Mouse (Mus musculus): ENCODE results near the gene Ttk. TPM values are rescaled to one million over a fixed set of nuclear protein-coding genes. Genes with fewer than 3 reads are reported as not detected.

Gene Ttk
- 0.22 and 0.23 TPM in 2 replicates for polyA plus RNA-seq (2012; rRNA removed)

DNA sequence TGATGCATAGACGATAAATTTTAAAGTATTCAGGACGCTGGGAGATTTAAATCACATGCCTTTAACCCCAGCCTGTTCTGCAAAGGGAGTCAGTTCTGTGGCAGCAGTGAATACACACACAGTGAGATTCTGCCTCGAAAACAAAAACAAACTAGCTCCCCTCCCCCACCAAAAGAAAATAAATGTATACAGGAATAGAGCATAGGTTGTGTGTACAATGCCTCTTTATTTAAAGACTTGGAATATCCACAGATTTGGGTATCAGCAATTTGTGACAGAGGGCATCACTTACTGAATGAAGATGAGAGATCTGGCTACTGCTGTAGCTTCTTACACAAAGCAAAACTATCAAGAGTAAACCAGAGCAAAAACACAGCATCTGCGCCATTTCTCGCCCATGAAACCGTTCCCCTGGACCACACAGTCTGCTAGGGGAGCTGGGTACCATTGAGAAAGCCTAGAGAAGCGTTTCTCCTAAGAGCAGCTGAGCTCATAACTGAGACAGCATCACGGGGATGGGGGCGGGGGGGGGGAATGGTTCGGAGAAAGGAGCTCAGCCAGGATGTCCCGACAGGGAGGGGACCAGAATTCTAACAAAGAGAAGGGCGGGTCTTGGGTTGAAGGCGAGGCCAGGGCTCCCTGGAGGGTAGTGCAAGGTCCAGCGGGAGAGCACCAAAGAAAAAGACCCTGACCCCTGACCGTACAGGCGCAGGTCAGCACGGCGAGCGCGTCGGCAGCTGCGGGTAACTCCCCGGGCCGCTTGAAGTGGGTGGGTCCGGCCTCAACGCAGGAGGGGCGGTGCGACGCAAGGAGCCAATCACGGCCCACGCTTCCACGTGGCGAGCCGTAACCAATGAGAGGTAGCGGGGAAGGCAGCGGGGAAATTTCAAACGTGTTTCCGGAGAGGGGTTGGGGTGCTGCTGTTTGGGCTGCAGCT, at the start of gene Ttk:
Ttk (plus strand) TSS at position 879 of the 937 bp plus-strand sequence.
- Histone ChIP-seq H3K27me3 (ENCODE audit: control insufficient read depth, insufficient read depth, low read length) (no peaks in the 10 kb centered on the region), H3K4me1 (ENCODE audit: control insufficient read depth, insufficient read depth, low read length) (no peaks in the 10 kb centered on the region), H3K27ac (ENCODE audit: insufficient read depth, low read length) (peak within 1 kb of the TSS; percentile 79), H3K4me3 (replicated peaks; ENCODE audit: insufficient read depth, low read depth, low read length) (peak within 1 kb of the TSS; percentile 96)
- no peak for TF ChIP-seq CTCF (IDR thresholded peaks at IDR 0.05; ENCODE audit: borderline replicate concordance, insufficient read depth, low read depth, low read length)
- peak; percentile 96 for TF ChIP-seq POLR2A (IDR thresholded peaks at IDR 0.05; ENCODE audit: borderline replicate concordance, insufficient read depth, low read length)
- DNase-seq = peak; percentile 90 to 91
- under 1% methylated on average over 38 of the region's 38 CpGs for WGBS

DNA sequence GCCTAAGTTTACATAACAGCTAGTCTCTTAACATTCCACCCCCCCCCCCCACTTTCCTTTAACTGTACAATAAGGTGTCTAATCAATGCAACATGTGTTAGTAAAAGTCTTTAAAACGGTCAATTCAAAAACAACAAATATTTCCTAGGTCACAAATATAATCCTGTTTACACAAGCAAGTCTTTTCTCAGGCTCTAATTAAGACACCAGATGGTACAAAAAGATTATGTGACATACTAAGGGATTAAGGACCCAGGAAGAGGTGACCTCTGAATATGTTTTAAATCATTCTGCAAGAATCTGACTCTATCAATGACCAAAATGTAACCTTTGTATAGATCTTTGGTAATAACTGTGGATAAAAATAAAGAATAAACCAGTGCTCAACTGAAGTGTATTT, 49.0 kb upstream of the Ttk start:
- Histone ChIP-seq H3K4me1 (ENCODE audit: control insufficient read depth, insufficient read depth, low read length) (no peaks in the 10 kb centered on the region), H3K27ac (ENCODE audit: insufficient read depth, low read length) (no peak overlapping the region), H3K27me3 (ENCODE audit: control insufficient read depth, insufficient read depth, low read length) (no peaks in the 10 kb centered on the region), H3K4me3 (replicated peaks; ENCODE audit: insufficient read depth, low read depth, low read length) (no peak overlapping the region)
- DNase-seq = no peak
- 76% methylated on average over 1 of the region's 1 CpGs for WGBS
- TF ChIP-seq POLR2A (IDR thresholded peaks at IDR 0.05; ENCODE audit: borderline replicate concordance, insufficient read depth, low read length) (no peak), CTCF (IDR thresholded peaks at IDR 0.05; ENCODE audit: borderline replicate concordance, insufficient read depth, low read depth, low read length) (no peak)

DNA sequence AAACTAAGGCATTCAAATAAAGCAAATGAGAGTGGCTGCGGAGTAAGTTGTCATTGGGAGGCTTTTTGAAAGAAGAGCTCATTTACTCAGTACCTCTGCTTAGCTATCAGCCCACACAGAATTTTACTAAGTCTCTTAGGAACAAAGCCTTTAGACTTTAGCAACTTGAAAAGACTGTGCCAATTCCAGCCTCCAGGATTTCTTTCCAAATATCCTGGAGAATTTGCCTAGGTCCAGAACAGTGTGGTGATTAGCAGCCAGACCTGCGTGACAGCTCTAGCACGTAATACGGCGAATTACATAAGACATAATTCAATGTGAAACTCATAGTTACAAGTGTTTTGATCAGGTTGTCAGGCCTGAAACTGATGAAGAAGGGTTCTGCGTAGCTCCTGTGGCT, 45.2 kb upstream of the Ttk start:
- WGBS = 90% methylated on average over 6 of the region's 6 CpGs
- DNase-seq = no peak
- peaks cover 4% of the 10 kb centered on the region; the same call in 1 of the 2 replicates for H3K4me1 ChIP-seq (ENCODE audit: control insufficient read depth, insufficient read depth, low read length)
- no peak overlapping the region for H3K27ac ChIP-seq (ENCODE audit: insufficient read depth, low read length)
- H3K4me3 ChIP-seq (replicated peaks; ENCODE audit: insufficient read depth, low read depth, low read length) = no peak overlapping the region
- no peaks in the 10 kb centered on the region for H3K27me3 ChIP-seq (ENCODE audit: control insufficient read depth, insufficient read depth, low read length)
- TF ChIP-seq POLR2A (IDR thresholded peaks at IDR 0.05; ENCODE audit: borderline replicate concordance, insufficient read depth, low read length) = no peak
- no peak for TF ChIP-seq CTCF (IDR thresholded peaks at IDR 0.05; ENCODE audit: borderline replicate concordance, insufficient read depth, low read depth, low read length)

DNA sequence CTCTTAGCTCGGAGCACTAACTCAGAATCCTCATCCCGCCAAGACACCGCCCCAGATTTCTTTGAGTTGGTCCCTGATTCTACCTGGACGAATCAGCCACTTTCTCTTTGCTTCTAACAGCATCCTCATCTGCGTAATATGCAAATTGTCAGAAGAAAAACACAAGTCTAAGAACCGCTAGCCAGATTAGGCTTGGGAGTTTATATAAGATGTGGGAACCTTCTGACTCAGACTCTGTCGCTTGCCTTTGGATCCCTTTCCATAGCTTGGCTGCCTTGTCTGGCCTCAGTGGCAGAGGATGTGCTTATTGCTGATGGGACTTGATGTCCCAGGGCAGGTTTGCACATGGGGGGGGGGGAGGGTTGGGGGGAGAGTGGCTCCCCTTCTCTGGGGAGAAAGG, 37.6 kb upstream of the Ttk start:
- Histone ChIP-seq H3K27ac (ENCODE audit: insufficient read depth, low read length) (no peak overlapping the region), H3K4me3 (replicated peaks; ENCODE audit: insufficient read depth, low read depth, low read length) (no peak overlapping the region), H3K4me1 (ENCODE audit: control insufficient read depth, insufficient read depth, low read length) (peaks cover 16% of the 10 kb centered on the region), H3K27me3 (ENCODE audit: control insufficient read depth, insufficient read depth, low read length) (no peaks in the 10 kb centered on the region)
- DNase-seq = no peak
- no peak for TF ChIP-seq POLR2A (IDR thresholded peaks at IDR 0.05; ENCODE audit: borderline replicate concordance, insufficient read depth, low read length)
- TF ChIP-seq CTCF (IDR thresholded peaks at IDR 0.05; ENCODE audit: borderline replicate concordance, insufficient read depth, low read depth, low read length) = no peak
- 89% methylated on average over 7 of the region's 7 CpGs for WGBS

DNA sequence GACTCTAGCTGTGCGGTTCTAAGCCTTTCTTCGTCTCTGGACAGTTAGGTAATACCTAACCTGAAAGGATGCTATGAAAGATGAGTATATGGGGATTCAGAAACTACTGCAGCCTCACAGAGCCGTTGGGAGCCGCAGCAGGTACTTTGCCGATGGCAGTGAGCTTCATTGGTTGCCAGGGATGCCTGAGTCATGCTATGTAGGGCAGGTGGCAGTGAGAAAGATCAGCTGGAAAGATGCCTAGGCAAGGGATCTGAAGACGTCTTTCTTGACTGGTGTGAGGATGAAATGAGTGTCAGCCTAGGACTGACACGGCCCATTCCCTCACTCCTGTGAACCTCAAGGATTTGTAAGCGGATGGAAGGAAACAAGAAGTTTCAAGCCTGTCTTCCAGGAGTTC, 36.6 kb upstream of the Ttk start:
- 15% methylated on average over 8 of the region's 8 CpGs for WGBS
- no peaks in the 10 kb centered on the region for H3K27me3 ChIP-seq (ENCODE audit: control insufficient read depth, insufficient read depth, low read length)
- H3K4me1 ChIP-seq (ENCODE audit: control insufficient read depth, insufficient read depth, low read length) = peaks cover 21% of the 10 kb centered on the region
- peak overlapping the region; percentile 15; the same call in 1 of the 2 replicates for H3K27ac ChIP-seq (ENCODE audit: insufficient read depth, low read length)
- H3K4me3 ChIP-seq (replicated peaks; ENCODE audit: insufficient read depth, low read depth, low read length) = peak overlapping the region; percentile 6
- DNase-seq = peak; percentile 67 to 86
- TF ChIP-seq CTCF (IDR thresholded peaks at IDR 0.05; ENCODE audit: borderline replicate concordance, insufficient read depth, low read depth, low read length) (no peak), POLR2A (IDR thresholded peaks at IDR 0.05; ENCODE audit: borderline replicate concordance, insufficient read depth, low read length) (no peak)

DNA sequence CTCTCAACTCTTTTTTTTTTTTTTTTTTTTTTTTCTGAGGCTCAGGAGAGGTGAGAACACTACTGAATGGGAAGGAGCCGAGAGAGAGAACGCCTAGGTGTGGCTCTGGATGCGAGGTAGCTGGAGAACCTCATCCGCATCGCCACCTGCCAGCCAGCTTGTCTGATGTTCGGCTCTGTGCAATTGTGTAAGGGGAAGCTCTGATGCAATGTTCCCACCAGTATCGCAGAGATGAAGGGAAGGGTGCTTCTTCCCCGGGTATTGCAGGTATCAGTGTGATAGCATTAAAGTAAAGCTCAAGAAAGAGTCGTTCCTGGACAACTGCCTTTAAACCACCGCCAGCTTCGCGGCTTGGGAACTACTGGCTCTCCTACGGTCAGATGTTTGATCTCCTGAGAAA, 30.1 kb upstream of the Ttk start:
- no peak overlapping the region for H3K27ac ChIP-seq (ENCODE audit: insufficient read depth, low read length)
- H3K4me1 ChIP-seq (ENCODE audit: control insufficient read depth, insufficient read depth, low read length) = peaks cover 10% of the 10 kb centered on the region
- H3K27me3 ChIP-seq (ENCODE audit: control insufficient read depth, insufficient read depth, low read length) = no peaks in the 10 kb centered on the region
- DNase-seq = peak; percentile 18 to 40
- H3K4me3 ChIP-seq (replicated peaks; ENCODE audit: insufficient read depth, low read depth, low read length) = peak overlapping the region; percentile 33
- WGBS = 35% methylated on average over 13 of the region's 13 CpGs
- TF ChIP-seq CTCF (IDR thresholded peaks at IDR 0.05; ENCODE audit: borderline replicate concordance, insufficient read depth, low read depth, low read length) (no peak), POLR2A (IDR thresholded peaks at IDR 0.05; ENCODE audit: borderline replicate concordance, insufficient read depth, low read length) (no peak)

DNA sequence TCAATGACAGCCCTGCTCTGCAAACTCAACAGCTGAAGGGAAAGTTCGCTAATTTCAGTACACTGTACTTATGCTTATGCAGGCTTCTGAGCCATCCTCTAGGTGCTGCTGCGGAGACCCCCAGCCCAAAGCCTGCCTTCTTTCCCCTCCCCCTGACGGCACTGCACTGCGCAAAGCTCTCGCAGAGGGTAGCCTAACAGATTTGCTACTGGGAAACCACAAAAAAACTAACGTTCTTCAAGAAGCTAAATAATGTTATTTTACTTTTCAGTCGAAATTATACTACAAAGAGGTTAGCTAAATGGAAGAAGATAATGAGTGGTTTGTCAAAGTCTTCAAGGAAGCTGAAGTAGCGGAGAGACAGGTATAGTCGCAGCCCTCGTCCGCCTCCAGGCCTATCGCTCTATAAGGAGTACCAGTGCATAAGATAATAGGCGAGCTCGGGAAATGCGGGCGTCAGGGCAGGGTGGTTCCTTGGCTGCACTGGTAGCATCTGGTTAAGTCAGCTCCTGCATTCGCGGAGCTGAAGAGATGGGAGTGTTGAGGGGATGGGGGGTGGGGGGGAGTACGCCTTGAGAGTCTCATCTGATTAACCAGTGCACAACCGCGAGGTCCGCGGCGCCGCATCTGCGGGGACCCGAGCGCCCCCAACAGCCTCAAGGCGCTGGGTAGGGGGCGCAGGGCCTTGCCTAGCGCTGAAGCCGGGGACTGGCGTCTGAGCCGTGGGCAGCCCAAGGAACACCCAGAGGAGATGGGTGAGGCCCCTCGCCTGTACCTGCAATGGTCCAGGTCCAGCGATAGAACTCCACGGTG, 29.1 kb upstream of the Ttk start:
- TF ChIP-seq CTCF (IDR thresholded peaks at IDR 0.05; ENCODE audit: borderline replicate concordance, insufficient read depth, low read depth, low read length) (no peak), POLR2A (IDR thresholded peaks at IDR 0.05; ENCODE audit: borderline replicate concordance, insufficient read depth, low read length) (no peak)
- H3K27ac ChIP-seq (ENCODE audit: insufficient read depth, low read length) = peak overlapping the region; percentile 87
- DNase-seq = peak; percentile 32 to 50
- H3K4me1 ChIP-seq (ENCODE audit: control insufficient read depth, insufficient read depth, low read length) = peaks cover 10% of the 10 kb centered on the region
- peak overlapping the region; percentile 89 for H3K4me3 ChIP-seq (replicated peaks; ENCODE audit: insufficient read depth, low read depth, low read length)
- H3K27me3 ChIP-seq (ENCODE audit: control insufficient read depth, insufficient read depth, low read length) = no peaks in the 10 kb centered on the region
- WGBS = under 1% methylated on average over 37 of the region's 37 CpGs
